Comparison of ENCODE assay signal across 30 mouse cellular contexts in the genomic region with DNA sequence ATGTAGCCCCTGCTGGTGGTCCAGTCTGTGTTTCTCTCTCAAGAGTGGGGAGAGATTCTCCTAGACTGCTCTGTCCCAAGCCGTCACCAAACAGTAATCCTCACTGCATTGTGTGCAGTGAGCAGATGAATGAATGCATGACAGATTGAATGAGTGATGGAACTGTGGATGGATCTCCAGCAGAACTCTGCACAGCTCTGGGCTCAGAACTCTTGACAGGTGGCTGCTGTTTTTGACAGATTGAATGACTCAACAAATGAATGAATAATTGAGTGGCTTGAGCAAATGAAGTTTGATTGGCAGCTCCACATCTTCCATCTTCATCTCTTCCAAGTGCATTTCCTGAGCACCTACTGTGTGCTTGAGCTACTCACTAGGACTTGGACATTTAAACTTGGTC. TPM values are rescaled to one million over a fixed set of nuclear protein-coding genes. Genes with fewer than 3 reads are reported as not detected.
"Had no signal": no experiment of that assay in that cellular context is flagged by ENCODE, and none has a peak within 500 bp of the region (broad histone marks: within the 10 kb centered on the region; RNA-seq: fewer than 3 reads in every experiment).

No protein-coding gene starts in this region.

- H3K27ac ChIP-seq: embryonic facial prominence, embryonic 10.5 days; embryonic facial prominence, embryonic 12.5 days; embryonic facial prominence, embryonic 13.5 days; embryonic facial prominence, embryonic 15.5 days; forebrain, embryonic 10.5 days; forebrain, embryonic 12.5 days; forebrain, embryonic 13.5 days; forebrain, embryonic 15.5 days; gastrocnemius, adult 2 months had no signal

- DNase-seq: cerebellum, adult 2 months; cerebellum, adult 8-10 months; cerebellum, adult 9-10 months; cerebellum, adult 9-11 months; cerebellum, postnatal 10 days; cerebellum, postnatal 14 days; cerebellum, postnatal 25 days; cerebellum, postnatal 36 days; embryo, embryonic 11 days; forebrain, postnatal 0 days; gastrocnemius, adult 2 months; gastrocnemius, postnatal 10 days; gastrocnemius, postnatal 14 days; gastrocnemius, postnatal 25 days; gastrocnemius, postnatal 36 days; heart, adult 11 months; heart, adult 18-20 months had no signal

- H3K4me3 ChIP-seq: embryonic facial prominence, embryonic 10.5 days; embryonic facial prominence, embryonic 12.5 days; embryonic facial prominence, embryonic 13.5 days; embryonic facial prominence, embryonic 15.5 days; erythroblast, embryonic 14.5 days; forebrain, embryonic 10.5 days; forebrain, embryonic 12.5 days; forebrain, embryonic 13.5 days; forebrain, embryonic 15.5 days; gastrocnemius, adult 2 months had no signal

- H3K9ac ChIP-seq: embryonic facial prominence, embryonic 12.5 days; embryonic facial prominence, embryonic 13.5 days; embryonic facial prominence, embryonic 15.5 days; forebrain, embryonic 12.5 days; forebrain, embryonic 13.5 days; forebrain, embryonic 15.5 days; forebrain, postnatal 0 days had no signal

- H3K4me2 ChIP-seq: embryonic facial prominence, embryonic 12.5 days; embryonic facial prominence, embryonic 13.5 days; embryonic facial prominence, embryonic 15.5 days; forebrain, embryonic 12.5 days; forebrain, embryonic 13.5 days; forebrain, embryonic 15.5 days had no signal

- H3K9me3 ChIP-seq: embryonic facial prominence, embryonic 10.5 days; embryonic facial prominence, embryonic 12.5 days; embryonic facial prominence, embryonic 13.5 days; embryonic facial prominence, embryonic 15.5 days; forebrain, embryonic 10.5 days; forebrain, embryonic 12.5 days; forebrain, embryonic 13.5 days; forebrain, embryonic 15.5 days had no signal

- H3K36me3 ChIP-seq: embryonic facial prominence, embryonic 10.5 days; embryonic facial prominence, embryonic 12.5 days had no signal

- H3K27me3 ChIP-seq: forebrain, embryonic 12.5 days; forebrain, embryonic 13.5 days; forebrain, embryonic 15.5 days had no signal

- ATAC-seq: forebrain, embryonic 13.5 days; forebrain, embryonic 14.5 days; forebrain, embryonic 15.5 days; forebrain, embryonic 16.5 days; forebrain, postnatal 0 days had no signal

- H3K4me1 ChIP-seq: embryonic facial prominence, embryonic 12.5 days; embryonic facial prominence, embryonic 13.5 days; embryonic facial prominence, embryonic 15.5 days; forebrain, embryonic 13.5 days had no signal

RNA-seq across cellular contexts. Expression of a gene that starts 12.2 kb away (rescaled TPM):
- total RNA-seq: common myeloid progenitor, adult 5-6 weeks; granulocyte monocyte progenitor cell, adult 5-6 weeks had no signal
